Mouse (Mus musculus): ENCODE measurements around the gene Olfr802. TPM values are rescaled to one million over a fixed set of nuclear protein-coding genes. Genes with fewer than 3 reads are reported as not detected.

Gene Olfr802
- not detected for polyA plus RNA-seq (2017; shearing (Covaris generic))

GRCm38 (mm10) chr10:129688069-129688468 lies at the start of gene Olfr802:
TSS of gene Olfr802 (minus strand) at chr10:129688169.

GRCm38 (mm10) chr10:129729275-129729674 lies 41.3 kb upstream of the Olfr802 start, which contains the start of gene Olfr805:
TSS of gene Olfr805 (minus strand) at chr10:129729375.

DNA sequence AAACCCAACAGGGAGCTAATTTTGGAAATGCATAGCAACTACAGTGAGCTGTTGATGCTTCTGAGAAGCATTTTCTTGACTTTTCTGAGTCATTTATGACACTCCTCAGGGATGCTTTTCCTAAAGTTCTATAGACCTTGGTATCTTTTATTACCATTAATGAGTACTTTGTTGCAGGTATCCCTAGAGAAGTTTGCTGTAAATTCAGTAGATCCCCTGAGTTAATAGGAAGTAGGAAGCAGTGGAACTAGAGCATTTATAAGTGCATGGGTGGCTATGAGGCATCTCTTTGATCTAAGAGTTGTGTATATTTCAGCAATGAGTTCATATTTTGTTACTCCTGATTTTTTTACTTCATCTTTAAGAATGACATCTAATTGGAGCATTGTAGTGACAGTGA lies 14.9 kb upstream of the Olfr802 start, which contains the start of gene Olfr804:
TSS of gene Olfr804 (plus strand) at position 301 of the 400 bp plus-strand sequence.

GRCm38 (mm10) chr10:129694186-129694585 lies 6.2 kb upstream of the Olfr802 start, which contains the start of gene Olfr803:
TSS of gene Olfr803 (minus strand) at chr10:129694286.

DNA sequence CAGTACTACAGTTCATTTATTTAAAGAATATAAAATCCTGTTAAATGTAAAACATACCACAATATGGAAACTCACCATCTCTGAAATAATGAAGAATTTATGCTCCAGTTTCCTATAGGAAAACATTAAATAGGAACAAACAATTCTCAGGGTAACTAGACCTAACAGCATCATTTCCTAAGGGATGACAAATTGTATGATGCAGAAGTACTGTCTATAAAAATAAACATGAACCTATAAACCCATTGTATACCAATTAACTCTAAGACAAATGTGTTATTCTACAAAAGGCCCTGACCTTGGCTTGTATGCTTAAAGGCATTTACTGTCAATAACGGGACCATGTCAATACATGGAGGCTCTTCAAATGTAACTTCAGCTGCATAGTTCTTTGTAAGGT lies 14.2 kb downstream of the Olfr802 start, which contains the start of gene Olfr801:
TSS of gene Olfr801 (minus strand) at position 101 of the 400 bp plus-strand sequence.

DNA sequence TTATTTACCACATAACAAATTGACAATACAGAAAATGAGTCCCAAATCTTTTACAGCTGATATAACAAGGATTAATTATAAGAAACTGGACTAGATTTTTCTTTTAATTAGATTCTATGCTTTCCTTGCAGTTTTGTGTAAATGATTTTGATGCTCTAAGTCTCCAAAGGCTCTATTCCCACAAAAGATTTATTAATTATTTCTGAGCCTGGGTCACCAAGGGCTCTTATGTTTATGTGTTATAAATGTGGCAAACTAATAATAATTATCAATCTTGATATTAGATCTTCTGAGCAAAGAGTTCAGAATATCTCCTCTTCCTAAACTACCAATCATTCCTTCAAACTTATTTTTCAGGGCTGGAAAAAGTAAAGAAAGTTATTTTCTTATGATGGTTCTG lies 30.6 kb downstream of the Olfr802 start, which contains the start of gene Olfr800:
TSS of gene Olfr800 (plus strand) at position 301 of the 400 bp plus-strand sequence.

DNA sequence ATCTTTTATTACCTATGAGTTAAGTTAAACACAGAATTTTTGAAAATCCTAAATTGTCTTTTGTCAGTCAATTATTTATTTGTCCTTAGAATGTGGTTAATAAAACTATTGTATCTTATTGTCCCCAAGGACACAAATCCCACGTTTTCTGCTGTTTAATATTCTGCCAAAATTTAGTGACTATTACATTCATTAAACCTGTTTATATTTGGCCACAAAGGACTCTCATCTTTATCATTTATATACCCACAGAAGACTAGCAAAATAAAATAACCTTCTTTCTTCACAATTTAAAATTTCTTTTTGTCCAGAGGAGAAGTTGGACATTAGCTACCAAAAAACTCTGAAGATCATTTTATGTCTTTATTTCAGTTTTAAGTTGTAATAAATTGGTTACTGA lies 50.8 kb downstream of the Olfr802 start, which contains the start of gene Olfr799:
TSS of gene Olfr799 (plus strand) at position 301 of the 400 bp plus-strand sequence.

GRCm38 (mm10) chr10:129627834-129628233 lies 60.1 kb downstream of the Olfr802 start, which contains the start of gene Olfr798:
TSS of gene Olfr798 (minus strand) at chr10:129627934.

Other genes starting within 250 kb of the Olfr802 start
- not detected for gene Olfr787, start 226.3 kb downstream of the Olfr802 start, polyA plus RNA-seq (2017; shearing (Covaris generic))
- gene Olfr788, start 217.2 kb downstream of the Olfr802 start, polyA plus RNA-seq (2017; shearing (Covaris generic)), result not detected
- gene Olfr789, start 203.4 kb downstream of the Olfr802 start, polyA plus RNA-seq (2017; shearing (Covaris generic)), result not detected
- not detected for gene Olfr790, start 189.7 kb downstream of the Olfr802 start, polyA plus RNA-seq (2017; shearing (Covaris generic))
- gene Olfr791, start 166.4 kb downstream of the Olfr802 start, polyA plus RNA-seq (2017; shearing (Covaris generic)), result not detected
- not detected for gene Olfr792, start 149.0 kb downstream of the Olfr802 start, polyA plus RNA-seq (2017; shearing (Covaris generic))
- not detected for gene Olfr794, start 120.5 kb downstream of the Olfr802 start, polyA plus RNA-seq (2017; shearing (Covaris generic))
- gene Olfr796, start 75.6 kb downstream of the Olfr802 start, polyA plus RNA-seq (2017; shearing (Covaris generic)), result not detected
- gene Olfr798, start 60.2 kb downstream of the Olfr802 start, polyA plus RNA-seq (2017; shearing (Covaris generic)), result 0.07 TPM
- gene Olfr799, start 50.7 kb downstream of the Olfr802 start, polyA plus RNA-seq (2017; shearing (Covaris generic)), result not detected
- gene Olfr800, start 30.5 kb downstream of the Olfr802 start, polyA plus RNA-seq (2017; shearing (Covaris generic)), result not detected
- gene Olfr801, start 14.3 kb downstream of the Olfr802 start, polyA plus RNA-seq (2017; shearing (Covaris generic)), result not detected
- gene Olfr803, start 6.1 kb upstream of the Olfr802 start, polyA plus RNA-seq (2017; shearing (Covaris generic)), result not detected
- not detected for gene Olfr804, start 15.0 kb upstream of the Olfr802 start, polyA plus RNA-seq (2017; shearing (Covaris generic))
- gene Olfr805, start 41.2 kb upstream of the Olfr802 start, polyA plus RNA-seq (2017; shearing (Covaris generic)), result not detected
- gene Olfr806, start 53.8 kb upstream of the Olfr802 start, polyA plus RNA-seq (2017; shearing (Covaris generic)), result not detected
- not detected for gene Olfr807, start 69.6 kb upstream of the Olfr802 start, polyA plus RNA-seq (2017; shearing (Covaris generic))
- not detected for gene Olfr808, start 77.3 kb upstream of the Olfr802 start, polyA plus RNA-seq (2017; shearing (Covaris generic))
- gene Olfr809, start 86.5 kb upstream of the Olfr802 start, polyA plus RNA-seq (2017; shearing (Covaris generic)), result not detected
- gene Olfr810, start 106.7 kb upstream of the Olfr802 start, polyA plus RNA-seq (2017; shearing (Covaris generic)), result not detected
- not detected for gene Olfr811, start 116.2 kb upstream of the Olfr802 start, polyA plus RNA-seq (2017; shearing (Covaris generic))
- not detected for gene Olfr812, start 157.9 kb upstream of the Olfr802 start, polyA plus RNA-seq (2017; shearing (Covaris generic))
- not detected for gene Olfr813, start 167.2 kb upstream of the Olfr802 start, polyA plus RNA-seq (2017; shearing (Covaris generic))
- not detected for gene Olfr814, start 191.7 kb upstream of the Olfr802 start, polyA plus RNA-seq (2017; shearing (Covaris generic))
- gene Olfr815, start 217.7 kb upstream of the Olfr802 start, polyA plus RNA-seq (2017; shearing (Covaris generic)), result not detected
- not detected for gene Olfr816, start 227.4 kb upstream of the Olfr802 start, polyA plus RNA-seq (2017; shearing (Covaris generic))

Data from CD4-positive, CD25-positive, alpha-beta regulatory T cell, adult 9 weeks (primary cell).